Mouse (Mus musculus) myocyte (in vitro differentiated cells): ENCODE measurements at regions not wholly inside any gene's neighbourhood (a gene's known extent, or its start where the extent isn't known, plus 50 kb on each side); places are given as distances from the start of the nearest gene placed in this dataset.
"Not testable (repeated sequence)": the region's sequence is repeated elsewhere in the genome, so short reads cannot be mapped to it uniquely, and the experiment has no call there.

Experiments used
- H3K27me3 ChIP-seq: one replicate; pipeline ENCODE4 v1.6.1; 2011; ENCODE audit not compliant: control insufficient read depth, insufficient read depth, insufficient read length
- H3K36me3 ChIP-seq: one replicate; pipeline ENCODE4 v1.6.1; 2011; ENCODE audit not compliant: control insufficient read depth, insufficient read depth
- H3K4me2 ChIP-seq: one replicate; pipeline ENCODE4 v1.6.1; 2011; ENCODE audit warnings: low read depth, control low read depth
- H3K4me3 ChIP-seq: one replicate; pipeline ENCODE4 v1.5.1; 2011; ENCODE audit warnings: mild to moderate bottlenecking, control low read depth, moderate library complexity
- H3K79me2 ChIP-seq: one replicate; pipeline ENCODE4 v1.6.1; 2011; ENCODE audit not compliant: control insufficient read depth, insufficient read depth
- H3ac ChIP-seq: one replicate; pipeline ENCODE4 v1.6.1; 2011; ENCODE audit not compliant: control insufficient read depth, insufficient read length
- CEBPB ChIP-seq: IDR thresholded peaks from 2 replicates; pipeline ENCODE4 v1.6.1; 2011; ENCODE audit warnings: mild to moderate bottlenecking, moderate library complexity; ENCODE audit not compliant: poor library complexity, insufficient read depth, severe bottlenecking
- E2F4 ChIP-seq: IDR thresholded peaks from one replicate; pipeline ENCODE4 v1.6.1; 2011; ENCODE audit warnings: mild to moderate bottlenecking, control low read depth, moderate library complexity; ENCODE audit not compliant: insufficient read depth
- MAX ChIP-seq: IDR thresholded peaks from one replicate; pipeline ENCODE4 v1.6.1; 2011; ENCODE audit warnings: low read depth, mild to moderate bottlenecking, control low read depth
- MYOD1 ChIP-seq, 3 experiments: IDR thresholded peaks; one replicate each; pipeline ENCODE4 v1.6.1; 2011; ENCODE audit warnings: control low read depth in 2 of 3, low read depth in 2 of 3, mild to moderate bottlenecking in 2 of 3, moderate library complexity in 1 of 3; ENCODE audit not compliant: insufficient read length in 2 of 3, control insufficient read depth in 1 of 3
- MYOG ChIP-seq, 3 experiments: IDR thresholded peaks; one replicate each; pipeline ENCODE4 v1.6.1; 2011; ENCODE audit warnings: control low read depth in 2 of 3, low read depth in 2 of 3, mild to moderate bottlenecking in 2 of 3; ENCODE audit not compliant: insufficient read length in 2 of 3, control insufficient read depth in 1 of 3, insufficient read depth in 1 of 3
- POLR2A ChIP-seq: IDR thresholded peaks from one replicate; pipeline ENCODE4 v1.6.1; 2011; ENCODE audit warnings: low read depth, mild to moderate bottlenecking, control low read depth, moderate library complexity; ENCODE audit not compliant: insufficient read length
- POLR2AphosphoS2 ChIP-seq: IDR thresholded peaks from one replicate; pipeline ENCODE4 v1.6.1; 2011; ENCODE audit warnings: low read depth, control low read depth; ENCODE audit not compliant: insufficient read length
- REST ChIP-seq: IDR thresholded peaks from one replicate; pipeline ENCODE4 v1.6.1; 2011; ENCODE audit warnings: mild to moderate bottlenecking, control low read depth, moderate library complexity; ENCODE audit not compliant: insufficient read depth, insufficient read length
- SRF ChIP-seq: IDR thresholded peaks from one replicate; pipeline ENCODE4 v1.6.1; 2011; ENCODE audit warnings: low read depth; ENCODE audit not compliant: control insufficient read depth, insufficient read length
- TCF12 ChIP-seq: IDR thresholded peaks from one replicate; pipeline ENCODE4 v1.6.1; 2011; ENCODE audit warnings: mild to moderate bottlenecking, control low read depth; ENCODE audit not compliant: poor library complexity, insufficient read depth, severe bottlenecking
- TCF3 ChIP-seq: IDR thresholded peaks from one replicate; pipeline ENCODE4 v1.6.1; 2011; ENCODE audit warnings: low read depth, control low read depth; ENCODE audit not compliant: insufficient read length
- USF1 ChIP-seq: IDR thresholded peaks from one replicate; pipeline ENCODE4 v1.6.1; 2011; ENCODE audit warnings: low read depth, mild to moderate bottlenecking, control low read depth, moderate library complexity

DNA sequence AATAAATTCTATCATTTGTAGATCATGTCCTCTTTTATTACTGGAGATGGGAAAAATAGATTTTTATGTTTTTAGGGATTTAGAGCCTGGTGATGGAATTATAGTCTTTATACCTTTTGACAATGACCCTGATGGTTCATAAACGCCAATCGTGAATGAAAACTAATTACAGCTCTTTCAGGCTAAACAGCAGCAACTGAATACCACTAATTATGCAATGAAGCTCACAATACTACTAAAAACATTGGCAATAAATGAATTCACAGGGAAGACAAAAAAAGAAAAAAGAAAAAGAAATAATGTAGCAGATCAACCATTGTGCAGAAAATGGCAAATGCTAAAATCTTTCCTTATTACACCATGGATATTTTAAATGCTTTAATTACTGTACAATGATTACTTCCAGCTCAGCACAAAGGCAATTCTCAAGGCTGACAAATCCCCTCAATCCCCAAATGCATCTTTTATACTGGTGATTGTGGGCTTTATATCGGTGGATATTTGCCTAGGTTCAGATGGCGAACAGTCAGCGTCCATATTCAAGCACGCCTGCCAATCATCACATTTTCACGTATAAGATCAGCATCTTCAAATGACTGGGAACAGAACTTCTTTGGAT lies 191.2 kb upstream of the Slc7a11 start:
- H3K27me3 ChIP-seq = no peaks in the 10 kb centered on the region
- no peaks in the 10 kb centered on the region for H3K79me2 ChIP-seq
- TF ChIP-seq SRF = no peak
- TF ChIP-seq E2F4 = no peak
- TF ChIP-seq CEBPB = no peak
- TF ChIP-seq MAX = no peak
- TF ChIP-seq MYOG (IDR thresholded peaks at IDR 0.05; ENCODE audit: control insufficient read depth in 1 of 3, insufficient read depth in 1 of 3, insufficient read length in 2 of 3, low read depth in 2 of 3) = no peak
- TF ChIP-seq POLR2A = no peak
- TF ChIP-seq USF1 = no peak
- no peak for TF ChIP-seq MYOD1 (IDR thresholded peaks at IDR 0.05; ENCODE audit: control insufficient read depth in 1 of 3, insufficient read length in 2 of 3, low read depth in 2 of 3)
- no peak for TF ChIP-seq TCF3
- TF ChIP-seq TCF12 = no peak
- no peak for TF ChIP-seq REST
- no peak for TF ChIP-seq POLR2AphosphoS2
- no peak overlapping the region for H3K4me3 ChIP-seq
- no peak overlapping the region for H3ac ChIP-seq
- H3K4me2 ChIP-seq = no peak overlapping the region
- no peaks in the 10 kb centered on the region for H3K36me3 ChIP-seq

DNA sequence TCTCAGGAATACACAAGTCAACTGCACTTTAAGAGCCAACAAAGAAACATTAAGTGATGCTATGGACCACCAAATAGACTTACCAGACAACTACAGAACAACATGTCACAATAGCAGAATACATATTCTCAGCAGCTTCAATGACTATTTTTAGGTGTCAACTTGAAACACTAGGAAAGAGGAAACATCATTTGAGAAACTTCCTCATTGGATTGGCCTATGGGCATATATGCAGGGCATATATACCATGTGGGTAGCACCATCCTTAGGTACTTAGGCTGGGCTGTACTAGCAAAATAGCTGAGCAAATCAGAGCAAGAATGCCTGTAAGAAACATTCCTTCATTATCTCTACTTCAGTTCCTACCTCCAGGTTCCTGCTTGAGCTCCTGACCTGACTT lies 187.9 kb upstream of the Slc7a11 start:
- Histone ChIP-seq H3ac (no peak overlapping the region), H3K36me3 (no peaks in the 10 kb centered on the region), H3K4me2 (no peak overlapping the region), H3K27me3 (no peaks in the 10 kb centered on the region), H3K4me3 (no peak overlapping the region), H3K79me2 (no peaks in the 10 kb centered on the region)
- TF ChIP-seq USF1 (no peak), SRF (no peak), E2F4 (no peak), MYOG (IDR thresholded peaks at IDR 0.05; ENCODE audit: control insufficient read depth in 1 of 3, insufficient read depth in 1 of 3, insufficient read length in 2 of 3, low read depth in 2 of 3) (no peak), TCF12 (no peak), REST (no peak), POLR2AphosphoS2 (no peak), POLR2A (no peak), TCF3 (no peak), MYOD1 (IDR thresholded peaks at IDR 0.05; ENCODE audit: control insufficient read depth in 1 of 3, insufficient read length in 2 of 3, low read depth in 2 of 3) (no peak), CEBPB (no peak), MAX (no peak)

DNA sequence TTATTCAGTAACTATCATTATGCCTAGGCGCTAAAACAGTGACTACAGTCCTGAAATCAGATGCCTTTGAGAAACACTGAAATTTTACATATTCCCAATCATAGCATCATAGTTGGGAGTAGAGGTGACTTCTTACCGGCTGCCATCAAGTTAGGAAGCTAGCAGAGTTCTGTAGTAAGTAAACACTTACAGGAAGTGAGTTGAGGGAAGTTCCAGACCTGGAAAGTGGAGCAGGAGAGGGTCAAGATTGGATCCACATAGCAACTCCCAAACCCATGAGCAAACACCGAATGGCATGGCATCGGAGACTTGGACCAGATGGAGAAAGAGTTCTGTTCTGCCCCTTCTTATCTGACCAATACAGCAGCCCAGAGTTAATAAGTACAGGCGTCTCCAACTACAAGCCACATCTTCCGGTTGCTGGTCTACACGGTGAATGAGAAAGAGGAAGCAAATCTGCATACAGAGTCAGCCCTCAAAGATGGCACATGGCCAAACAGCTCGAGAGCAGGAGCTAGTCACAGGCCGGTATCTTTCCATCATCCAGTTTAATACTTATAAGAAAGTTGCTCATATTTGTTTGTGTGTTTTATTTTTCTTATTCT lies 184.8 kb upstream of the Slc7a11 start:
- Histone ChIP-seq H3ac (no peak overlapping the region), H3K27me3 (no peaks in the 10 kb centered on the region), H3K36me3 (no peaks in the 10 kb centered on the region), H3K4me3 (no peak overlapping the region), H3K79me2 (no peaks in the 10 kb centered on the region), H3K4me2 (no peak overlapping the region)
- TF ChIP-seq SRF (no peak), MYOD1 (IDR thresholded peaks at IDR 0.05; ENCODE audit: control insufficient read depth in 1 of 3, insufficient read length in 2 of 3, low read depth in 2 of 3) (no peak), E2F4 (no peak), TCF3 (no peak), USF1 (no peak), CEBPB (no peak), POLR2A (no peak), REST (no peak), POLR2AphosphoS2 (no peak), TCF12 (no peak), MAX (no peak), MYOG (IDR thresholded peaks at IDR 0.05; ENCODE audit: control insufficient read depth in 1 of 3, insufficient read depth in 1 of 3, insufficient read length in 2 of 3, low read depth in 2 of 3) (no peak)

DNA sequence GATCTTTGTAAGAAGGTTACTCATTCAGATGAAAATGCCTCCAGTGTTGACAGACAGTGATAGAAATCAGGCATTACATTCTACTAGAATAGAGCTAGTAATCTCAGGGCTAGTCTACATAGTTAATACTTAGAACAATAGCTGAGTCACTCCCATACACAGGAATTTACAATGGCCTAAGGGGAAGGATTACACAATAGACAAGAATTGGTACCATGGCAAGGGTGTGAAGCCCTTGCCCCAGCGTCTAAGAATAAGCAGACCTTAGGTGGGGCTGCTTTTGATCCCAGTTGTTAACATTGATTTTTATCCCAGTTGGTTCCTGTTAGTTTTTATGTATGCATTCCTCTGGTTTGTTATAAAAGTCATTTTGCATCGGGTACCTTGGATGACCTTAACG lies 177.8 kb upstream of the Slc7a11 start:
- H3ac ChIP-seq, H3K36me3 ChIP-seq, H3K4me2 ChIP-seq, H3K79me2 ChIP-seq, H3K4me3 ChIP-seq, H3K27me3 ChIP-seq: not testable (repeated sequence)

DNA sequence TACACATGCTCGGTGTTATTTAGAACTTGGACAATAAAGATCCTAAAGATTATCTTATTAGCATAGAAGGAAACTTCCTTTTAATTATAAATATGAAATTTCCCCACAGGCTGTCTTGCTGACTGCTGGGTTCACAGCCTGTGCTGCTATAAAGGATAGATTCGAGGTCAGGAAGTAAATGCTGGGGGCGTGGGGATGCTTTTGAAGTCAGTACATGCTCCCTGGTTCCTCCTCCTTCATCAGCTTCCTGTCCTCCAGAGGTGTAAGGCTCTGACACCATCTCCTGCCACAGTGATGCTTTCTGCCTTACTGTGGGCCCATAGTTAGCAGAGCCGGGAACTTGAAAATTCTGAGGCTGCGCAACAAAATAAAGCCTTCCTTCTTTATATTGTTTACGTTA lies 175.6 kb upstream of the Slc7a11 start:
- Histone ChIP-seq H3K36me3 (no peaks in the 10 kb centered on the region), H3ac (no peak overlapping the region), H3K4me3 (no peak overlapping the region), H3K27me3 (no peaks in the 10 kb centered on the region), H3K4me2 (no peak overlapping the region), H3K79me2 (no peaks in the 10 kb centered on the region)
- no peak for TF ChIP-seq TCF12
- TF ChIP-seq CEBPB = no peak
- TF ChIP-seq SRF = no peak
- TF ChIP-seq MYOD1 (IDR thresholded peaks at IDR 0.05; ENCODE audit: control insufficient read depth in 1 of 3, insufficient read length in 2 of 3, low read depth in 2 of 3) = no peak
- TF ChIP-seq REST = no peak
- no peak for TF ChIP-seq TCF3
- no peak for TF ChIP-seq USF1
- TF ChIP-seq E2F4 = no peak
- TF ChIP-seq POLR2A = no peak
- no peak for TF ChIP-seq MYOG (IDR thresholded peaks at IDR 0.05; ENCODE audit: control insufficient read depth in 1 of 3, insufficient read depth in 1 of 3, insufficient read length in 2 of 3, low read depth in 2 of 3)
- no peak for TF ChIP-seq MAX
- TF ChIP-seq POLR2AphosphoS2 = no peak
